Comparison of ENCODE assay signal across 25 mouse cellular contexts in the genomic region with DNA sequence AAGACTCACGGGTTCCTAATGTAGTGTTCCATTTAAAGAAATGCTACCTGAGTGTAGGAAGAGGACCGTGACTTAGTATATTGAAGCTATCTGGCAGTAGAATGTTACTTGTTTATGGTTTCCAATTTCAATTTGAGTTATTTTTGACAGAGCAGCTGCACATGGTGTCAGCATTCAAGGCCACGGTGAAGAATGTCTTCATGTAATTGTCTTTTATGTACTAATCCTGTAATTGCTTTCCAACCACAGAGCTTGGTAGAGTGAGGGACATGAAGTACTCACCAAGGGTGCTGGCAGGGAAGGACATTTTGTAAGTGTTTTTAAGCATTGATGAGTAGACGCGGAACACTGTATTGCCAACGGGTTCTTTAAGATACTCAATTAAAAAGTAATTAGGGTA.
"Had no signal": no experiment of that assay in that cellular context is flagged by ENCODE, and none has a peak within 500 bp of the region (broad histone marks: within the 10 kb centered on the region; RNA-seq: fewer than 3 reads in every experiment).

No protein-coding gene starts in this region.

- H3K9ac ChIP-seq: heart, embryonic 12.5 days; hindbrain, embryonic 12.5 days; hindbrain, embryonic 14.5 days; intestine, embryonic 15.5 days; limb, embryonic 12.5 days; liver, embryonic 13.5 days; liver, embryonic 15.5 days had no signal

- ATAC-seq: hindbrain, embryonic 16.5 days; inflammation-experienced regulatory T-cells, adult 6 months; intestine, embryonic 15.5 days; intestine, postnatal 0 days had no signal

- H3K4me2 ChIP-seq: heart, embryonic 12.5 days; hindbrain, embryonic 12.5 days; hindbrain, embryonic 14.5 days; intestine, embryonic 15.5 days; limb, embryonic 12.5 days; liver, embryonic 11.5 days; liver, embryonic 13.5 days; liver, embryonic 15.5 days had no signal

- H3K27ac ChIP-seq: gastrocnemius, adult 2 months; heart, embryonic 10.5 days; hindbrain, embryonic 10.5 days; hindbrain, embryonic 12.5 days; hindbrain, embryonic 14.5 days; intestine, embryonic 15.5 days; limb, embryonic 10.5 days; limb, embryonic 12.5 days; liver, embryonic 13.5 days; liver, embryonic 15.5 days had no signal

- H3K9me3 ChIP-seq: heart, embryonic 10.5 days; heart, embryonic 12.5 days; hindbrain, embryonic 10.5 days; hindbrain, embryonic 12.5 days; intestine, embryonic 15.5 days; limb, embryonic 10.5 days; limb, embryonic 12.5 days; liver, embryonic 13.5 days; liver, embryonic 15.5 days had no signal

- DNase-seq: gastrocnemius, adult 2 months; gastrocnemius, postnatal 10 days; gastrocnemius, postnatal 25 days; heart, postnatal 10 days; heart, postnatal 4 days; kidney, adult 18-20 months; kidney, adult 8-10 months; kidney, postnatal 10 days; kidney, postnatal 25 days; kidney, postnatal 4 days; liver; liver, embryonic 13.5 days had no signal

- H3K27me3 ChIP-seq: heart, embryonic 12.5 days; hindbrain, embryonic 12.5 days; intestine, embryonic 15.5 days; liver, embryonic 13.5 days; liver, embryonic 15.5 days had no signal

- H3K4me3 ChIP-seq: gastrocnemius, adult 2 months; heart, embryonic 10.5 days; heart, embryonic 12.5 days; hindbrain, embryonic 10.5 days; hindbrain, embryonic 12.5 days; intestine, embryonic 15.5 days; limb, embryonic 10.5 days; limb, embryonic 12.5 days; liver, embryonic 13.5 days; liver, embryonic 15.5 days had no signal

- H3K4me1 ChIP-seq: heart, embryonic 10.5 days; heart, embryonic 12.5 days; hindbrain, embryonic 10.5 days; hindbrain, embryonic 12.5 days; intestine, embryonic 15.5 days; liver, embryonic 13.5 days; liver, embryonic 15.5 days had no signal

- H3K36me3 ChIP-seq: heart, embryonic 10.5 days; heart, embryonic 12.5 days; hindbrain, embryonic 10.5 days; intestine, embryonic 15.5 days; limb, embryonic 10.5 days; limb, embryonic 12.5 days; liver, embryonic 13.5 days; liver, embryonic 15.5 days had no signal
